Mouse (Mus musculus) colon, adult 2 months (tissue): ENCODE data around the gene Tnpo2. TPM values are rescaled to one million over a fixed set of nuclear protein-coding genes. Genes with fewer than 3 reads are reported as not detected.

Experiments used
- polyA plus RNA-seq: library from polyadenylated mRNA; depleted of rRNA; stranded (reverse); fragments of >200 nt; gene quantifications from 2 replicates; pipeline ENCODE4 v1.2.3, GENCODE M21; 2012; rRNA removed

The Tnpo2 gene
- 53.8 and 59.8 TPM in 2 replicates for polyA plus RNA-seq

GRCm38 (mm10) chr8:85036718-85037365, at the start of gene Tnpo2:
Gene Tnpo2, plus strand, starts transcription at chr8:85036915.

GRCm38 (mm10) chr8:84990349-84990748, 46.4 kb upstream of the Tnpo2 start, which contains the start of gene Hook2:
Gene Hook2, plus strand, starts transcription at chr8:84990603.

GRCm38 (mm10) chr8:85014431-85014830, 22.3 kb upstream of the Tnpo2 start, which contains the start of gene Best2:
Gene Best2, minus strand, starts transcription at chr8:85014531.

GRCm38 (mm10) chr8:85025098-85025932, 11.4 kb upstream of the Tnpo2 start, which contains the start of gene Asna1:
Gene Asna1, minus strand, starts transcription at chr8:85025281.

GRCm38 (mm10) chr8:85026670-85027515, 9.8 kb upstream of the Tnpo2 start, which contains the start of gene Trir:
Gene Trir, plus strand, starts transcription at chr8:85026823.

GRCm38 (mm10) chr8:85059879-85060616, 23.3 kb downstream of the Tnpo2 start, which contains the start of gene Fbxw9:
Gene Fbxw9, plus strand, starts transcription at chr8:85060055.

GRCm38 (mm10) chr8:85067982-85068381, 31.3 kb downstream of the Tnpo2 start, which contains the start of gene Gm5741:
Gene Gm5741, minus strand, starts transcription at chr8:85067982.

GRCm38 (mm10) chr8:85071514-85072281, 35.0 kb downstream of the Tnpo2 start, which contains the start of gene Dhps:
Gene Dhps, plus strand, starts transcription at chr8:85071757.

GRCm38 (mm10) chr8:85080532-85081215, 44.0 kb downstream of the Tnpo2 start, which contains the start of gene Wdr83os:
Gene Wdr83os, plus strand, starts transcription at chr8:85080740.

GRCm38 (mm10) chr8:85081216-85081555, 44.5 kb downstream of the Tnpo2 start, which contains the start of gene Wdr83:
Gene Wdr83, minus strand, starts transcription at chr8:85081306.

GRCm38 (mm10) chr8:85083108-85083813, 46.5 kb downstream of the Tnpo2 start, which contains the start of gene Man2b1:
Gene Man2b1, plus strand, starts transcription at chr8:85083270.

Other genes with a start within 250 kb of the Tnpo2 start
- gene Nfix, start 236.6 kb upstream of the Tnpo2 start, polyA plus RNA-seq: 42.4 and 55.8 TPM in 2 replicates
- 2.1 and 2.9 TPM in 2 replicates for gene Dand5, start 214.1 kb upstream of the Tnpo2 start, polyA plus RNA-seq
- 40.4 and 47.3 TPM in 2 replicates for gene Gadd45gip1, start 205.4 kb upstream of the Tnpo2 start, polyA plus RNA-seq
- gene Rad23a, start 196.2 kb upstream of the Tnpo2 start, polyA plus RNA-seq: 58.2 and 66.6 TPM in 2 replicates
- 162 and 189 TPM in 2 replicates for gene Calr, start 190.0 kb upstream of the Tnpo2 start, polyA plus RNA-seq
- gene Farsa, start 179.9 kb upstream of the Tnpo2 start, polyA plus RNA-seq: 35.1 TPM in 2 replicates
- 1.3 and 1.9 TPM in 2 replicates for gene Syce2, start 164.8 kb upstream of the Tnpo2 start, polyA plus RNA-seq
- gene Gcdh, start 143.0 kb upstream of the Tnpo2 start, polyA plus RNA-seq: 130 and 142 TPM in 2 replicates
- 0.23 and 0.28 TPM in 2 replicates for gene Klf1, start 135.0 kb upstream of the Tnpo2 start, polyA plus RNA-seq
- gene Dnase2a, start 128.4 kb upstream of the Tnpo2 start, polyA plus RNA-seq: 13.5 and 17.0 TPM in 2 replicates
- gene Mast1, start 99.6 kb upstream of the Tnpo2 start, polyA plus RNA-seq: 1.3 and 1.7 TPM in 2 replicates
- 0.21 and 0.81 TPM in 2 replicates for gene Rtbdn, start 89.9 kb upstream of the Tnpo2 start, polyA plus RNA-seq
- not detected in 2 replicates for gene Gm49661, start 67.5 kb upstream of the Tnpo2 start, polyA plus RNA-seq
- 119 and 140 TPM in 2 replicates for gene Prdx2, start 67.3 kb upstream of the Tnpo2 start, polyA plus RNA-seq
- gene Rnaseh2a, start 67.1 kb upstream of the Tnpo2 start, polyA plus RNA-seq: 41.0 and 42.0 TPM in 2 replicates
- 231 and 249 TPM in 2 replicates for gene Junb, start 58.2 kb upstream of the Tnpo2 start, polyA plus RNA-seq
- gene Hook2, start 46.3 kb upstream of the Tnpo2 start, polyA plus RNA-seq: 43.2 and 50.0 TPM in 2 replicates
- 96.2 and 105 TPM in 2 replicates for gene Best2, start 22.4 kb upstream of the Tnpo2 start, polyA plus RNA-seq
- gene Asna1, start 11.6 kb upstream of the Tnpo2 start, polyA plus RNA-seq: 110 TPM in 2 replicates
- gene Trir, start 10.1 kb upstream of the Tnpo2 start, polyA plus RNA-seq: 108 and 150 TPM in 2 replicates
- gene Fbxw9, start 23.1 kb downstream of the Tnpo2 start, polyA plus RNA-seq: 59.9 and 71.0 TPM in 2 replicates
- gene Gm5741, start 31.1 kb downstream of the Tnpo2 start, polyA plus RNA-seq: 0.72 TPM in 1 of 2 replicates, not detected in the other
- gene Dhps, start 34.8 kb downstream of the Tnpo2 start, polyA plus RNA-seq: 53.6 and 68.0 TPM in 2 replicates
- 87.0 and 110 TPM in 2 replicates for gene Wdr83os, start 43.8 kb downstream of the Tnpo2 start, polyA plus RNA-seq
- 29.5 and 29.6 TPM in 2 replicates for gene Wdr83, start 44.4 kb downstream of the Tnpo2 start, polyA plus RNA-seq
- 70.9 and 73.4 TPM in 2 replicates for gene Man2b1, start 46.4 kb downstream of the Tnpo2 start, polyA plus RNA-seq
- gene Zfp791, start 86.2 kb downstream of the Tnpo2 start, polyA plus RNA-seq: 0.57 and 1.0 TPM in 2 replicates
- not detected in 2 replicates for gene Cks1brt, start 115.0 kb downstream of the Tnpo2 start, polyA plus RNA-seq
- gene Olfr371, start 189.1 kb downstream of the Tnpo2 start, polyA plus RNA-seq: not detected in 2 replicates